Comparison of ENCODE assay signal across 12 mouse cellular contexts in the genomic region with DNA sequence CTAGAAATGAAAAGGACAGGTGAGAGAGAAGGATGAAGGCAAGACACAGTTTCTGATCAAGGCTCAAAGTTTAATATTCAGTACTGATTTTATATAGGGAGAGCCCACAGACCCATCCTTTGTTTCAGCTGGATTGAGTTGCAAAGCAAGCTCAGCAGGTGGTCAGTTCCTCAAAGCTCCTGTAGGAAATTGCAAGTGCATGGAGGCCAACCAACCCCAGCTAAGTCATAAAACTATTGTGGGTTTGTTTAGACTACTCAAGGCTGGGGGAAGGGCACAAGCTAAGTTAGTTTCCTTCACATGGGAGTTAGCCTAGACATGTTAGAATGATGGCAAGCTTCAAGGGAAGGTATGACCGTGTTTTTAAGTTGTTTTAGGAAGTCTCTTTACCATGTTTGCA.
"Had no signal": no experiment of that assay in that cellular context is flagged by ENCODE, and none has a peak within 500 bp of the region (broad histone marks: within the 10 kb centered on the region; RNA-seq: fewer than 3 reads in every experiment).

No protein-coding gene starts in this region.

- DNase-seq: gastrocnemius, adult 2 months; gastrocnemius, postnatal 10 days; gastrocnemius, postnatal 25 days; heart, postnatal 10 days; heart, postnatal 4 days; kidney, adult 18-20 months; kidney, adult 8-10 months; kidney, postnatal 10 days; kidney, postnatal 25 days; kidney, postnatal 4 days; liver; liver, embryonic 13.5 days had no signal
